Mouse (Mus musculus): ENCODE data around the gene Tmem217. TPM values are rescaled to one million over a fixed set of nuclear protein-coding genes. Genes with fewer than 3 reads are reported as not detected.

Gene Tmem217
- polyA plus RNA-seq, 1 experiment, result not detected

DNA sequence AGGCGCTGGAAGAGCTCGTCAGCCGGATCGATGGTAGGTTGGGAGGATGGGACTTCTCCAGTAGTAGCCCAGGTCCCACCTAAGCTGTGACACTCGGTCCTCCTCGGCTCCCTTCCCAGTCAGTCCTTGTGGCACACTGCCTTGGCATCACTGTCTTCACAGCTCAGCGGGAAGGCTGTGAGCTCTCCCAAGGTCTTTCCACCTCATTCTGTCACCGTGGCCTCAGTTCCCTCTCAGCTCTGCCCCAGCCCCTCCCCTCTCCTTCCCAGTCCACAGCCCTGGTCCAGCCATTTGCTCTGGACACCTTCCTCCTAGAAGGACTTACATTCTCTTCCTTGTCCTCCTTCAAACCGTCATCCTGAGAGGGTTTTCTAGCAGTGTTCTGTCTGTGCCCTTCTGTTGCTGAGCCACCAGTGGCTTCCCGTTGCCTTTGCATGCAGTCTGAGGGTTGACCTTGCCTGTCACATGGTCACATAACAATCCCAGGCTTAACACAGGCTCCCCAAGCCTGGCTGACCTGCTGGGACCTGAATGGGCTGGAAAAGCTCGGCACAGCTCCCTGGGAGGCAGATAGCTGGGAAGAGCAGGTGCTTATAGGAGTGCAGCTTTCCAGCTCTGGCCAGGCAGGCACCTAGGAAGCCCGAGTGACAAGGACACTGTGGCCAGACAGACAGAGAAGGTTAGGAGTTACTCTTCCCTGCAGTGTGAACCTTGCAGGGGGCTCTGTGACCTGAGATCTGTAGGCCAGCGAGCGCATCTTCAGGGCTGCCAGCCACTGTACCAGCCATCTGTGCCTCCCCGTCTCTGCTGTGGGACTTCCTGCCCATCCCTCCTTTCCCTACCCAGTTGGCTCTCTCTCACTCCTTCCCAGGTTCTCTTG lies 43.9 kb upstream of the Tmem217 start:
- Histone ChIP-seq H3K36me3 (ENCODE audit: control insufficient read depth, insufficient read depth) (peaks cover 4% of the 10 kb centered on the region), H3K27me3 (ENCODE audit: control insufficient read depth, insufficient read depth, insufficient read length) (no peaks in the 10 kb centered on the region), H3K4me3 (no peak overlapping the region), H3ac (ENCODE audit: control insufficient read depth, insufficient read length) (no peak overlapping the region), H3K79me2 (ENCODE audit: control insufficient read depth, insufficient read depth) (no peaks in the 10 kb centered on the region), H3K4me2 (ENCODE audit: low read depth) (no peak overlapping the region)
- TF ChIP-seq MYOG (IDR thresholded peaks at IDR 0.05; ENCODE audit: control insufficient read depth in 1 of 3, insufficient read depth in 1 of 3, insufficient read length in 2 of 3, low read depth in 2 of 3) (no peak), TCF12 (IDR thresholded peaks at IDR 0.05; ENCODE audit: insufficient read depth, poor library complexity, severe bottlenecking) (no peak), SRF (IDR thresholded peaks at IDR 0.05; ENCODE audit: control insufficient read depth, insufficient read length, low read depth) (no peak), MAX (IDR thresholded peaks at IDR 0.05; ENCODE audit: low read depth) (no peak), USF1 (IDR thresholded peaks at IDR 0.05; ENCODE audit: low read depth) (no peak), POLR2A (IDR thresholded peaks at IDR 0.05; ENCODE audit: insufficient read length, low read depth) (no peak), E2F4 (IDR thresholded peaks at IDR 0.05; ENCODE audit: insufficient read depth) (no peak), REST (IDR thresholded peaks at IDR 0.05; ENCODE audit: insufficient read depth, insufficient read length) (no peak), POLR2AphosphoS2 (IDR thresholded peaks at IDR 0.05; ENCODE audit: insufficient read length, low read depth) (no peak), MYOD1 (IDR thresholded peaks at IDR 0.05; ENCODE audit: control insufficient read depth in 1 of 3, insufficient read length in 2 of 3, low read depth in 2 of 3) (no peak), CEBPB (IDR thresholded peaks at IDR 0.05; ENCODE audit: insufficient read depth, poor library complexity, severe bottlenecking) (no peak), TCF3 (IDR thresholded peaks at IDR 0.05; ENCODE audit: insufficient read length, low read depth) (no peak)

DNA sequence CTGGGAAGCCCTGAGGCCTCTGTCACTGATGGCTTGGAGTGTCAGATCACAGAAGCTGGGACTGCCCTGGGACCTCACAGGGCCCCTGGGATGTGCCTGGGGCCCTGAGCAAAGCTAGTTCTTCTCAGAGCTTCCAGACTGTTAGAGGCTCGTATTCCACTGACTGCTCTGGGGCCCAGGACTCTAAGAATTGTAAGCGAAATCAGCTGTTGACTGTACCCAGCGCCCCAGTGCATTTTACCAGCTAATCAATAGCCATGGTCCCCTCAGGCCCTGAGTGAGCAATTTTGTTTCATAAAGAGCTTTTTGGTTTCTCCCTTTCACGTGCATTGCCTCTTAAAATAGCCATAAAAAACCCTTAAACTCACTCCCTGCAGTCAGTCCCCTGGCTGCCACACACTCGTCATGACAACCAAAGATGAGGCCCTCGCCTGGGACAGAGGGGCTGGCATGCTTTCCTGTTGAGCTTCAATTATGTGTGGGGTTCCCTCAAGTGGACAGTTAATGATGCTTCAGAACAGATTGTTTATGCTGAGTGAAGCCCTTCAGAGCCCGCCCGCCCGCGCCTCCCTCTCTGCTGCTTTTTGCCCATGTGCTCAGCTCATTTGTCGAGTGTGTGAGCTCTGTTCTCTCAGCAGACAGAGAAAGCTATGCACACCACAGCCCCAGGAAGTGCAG lies 37.2 kb upstream of the Tmem217 start:
- H3K27me3 ChIP-seq (ENCODE audit: control insufficient read depth, insufficient read depth, insufficient read length), result no peaks in the 10 kb centered on the region

DNA sequence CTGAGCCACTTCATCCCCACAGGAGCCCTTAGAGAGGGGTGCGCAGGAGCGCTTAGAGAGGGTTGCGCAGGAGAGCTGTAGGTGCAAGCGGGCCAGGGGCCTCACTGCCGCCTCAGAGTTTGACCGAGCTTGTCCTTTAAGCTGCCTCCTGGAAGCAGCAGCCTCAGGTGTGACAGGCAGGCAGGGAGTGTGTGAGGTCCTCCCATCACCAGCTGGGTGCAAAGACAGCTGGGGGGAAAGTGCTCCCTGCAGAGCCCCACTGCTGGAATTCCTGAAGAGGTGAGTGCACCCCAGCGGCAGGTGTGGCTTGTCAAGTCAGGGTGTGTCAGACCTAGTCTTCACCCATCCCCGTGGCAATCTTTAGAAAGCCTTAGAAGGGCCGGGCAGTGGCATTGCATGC lies 34.7 kb upstream of the Tmem217 start:
- H3ac ChIP-seq (ENCODE audit: control insufficient read depth, insufficient read length), result no peak overlapping the region
- H3K36me3 ChIP-seq (ENCODE audit: control insufficient read depth, insufficient read depth), result no peaks in the 10 kb centered on the region
- H3K4me2 ChIP-seq (ENCODE audit: low read depth), result no peak overlapping the region
- no peaks in the 10 kb centered on the region for H3K79me2 ChIP-seq (ENCODE audit: control insufficient read depth, insufficient read depth)
- no peaks in the 10 kb centered on the region for H3K27me3 ChIP-seq (ENCODE audit: control insufficient read depth, insufficient read depth, insufficient read length)
- no peak for TF ChIP-seq USF1 (IDR thresholded peaks at IDR 0.05; ENCODE audit: low read depth)
- TF ChIP-seq POLR2A (IDR thresholded peaks at IDR 0.05; ENCODE audit: insufficient read length, low read depth), result no peak
- no peak for TF ChIP-seq SRF (IDR thresholded peaks at IDR 0.05; ENCODE audit: control insufficient read depth, insufficient read length, low read depth)
- no peak for TF ChIP-seq E2F4 (IDR thresholded peaks at IDR 0.05; ENCODE audit: insufficient read depth)
- no peak for TF ChIP-seq TCF3 (IDR thresholded peaks at IDR 0.05; ENCODE audit: insufficient read length, low read depth)
- TF ChIP-seq POLR2AphosphoS2 (IDR thresholded peaks at IDR 0.05; ENCODE audit: insufficient read length, low read depth), result no peak
- TF ChIP-seq MYOD1 (IDR thresholded peaks at IDR 0.05; ENCODE audit: control insufficient read depth in 1 of 3, insufficient read length in 2 of 3, low read depth in 2 of 3), result no peak
- TF ChIP-seq CEBPB (IDR thresholded peaks at IDR 0.05; ENCODE audit: insufficient read depth, poor library complexity, severe bottlenecking), result no peak
- TF ChIP-seq MYOG (IDR thresholded peaks at IDR 0.05; ENCODE audit: control insufficient read depth in 1 of 3, insufficient read depth in 1 of 3, insufficient read length in 2 of 3, low read depth in 2 of 3), result no peak
- TF ChIP-seq REST (IDR thresholded peaks at IDR 0.05; ENCODE audit: insufficient read depth, insufficient read length), result no peak
- TF ChIP-seq TCF12 (IDR thresholded peaks at IDR 0.05; ENCODE audit: insufficient read depth, poor library complexity, severe bottlenecking), result no peak
- no peak for TF ChIP-seq MAX (IDR thresholded peaks at IDR 0.05; ENCODE audit: low read depth)
- H3K4me3 ChIP-seq, result no peak overlapping the region

More for the DNA sequence above, 37.2 kb upstream of the Tmem217 start:
- Histone ChIP-seq H3K79me2 (ENCODE audit: control insufficient read depth, insufficient read depth) (no peaks in the 10 kb centered on the region), H3K4me3 (no peak overlapping the region), H3K4me2 (ENCODE audit: low read depth) (no peak overlapping the region), H3K36me3 (ENCODE audit: control insufficient read depth, insufficient read depth) (no peaks in the 10 kb centered on the region), H3ac (ENCODE audit: control insufficient read depth, insufficient read length) (no peak overlapping the region)
- no peak for TF ChIP-seq CEBPB (IDR thresholded peaks at IDR 0.05; ENCODE audit: insufficient read depth, poor library complexity, severe bottlenecking)
- no peak for TF ChIP-seq TCF3 (IDR thresholded peaks at IDR 0.05; ENCODE audit: insufficient read length, low read depth)
- no peak for TF ChIP-seq POLR2AphosphoS2 (IDR thresholded peaks at IDR 0.05; ENCODE audit: insufficient read length, low read depth)
- no peak for TF ChIP-seq REST (IDR thresholded peaks at IDR 0.05; ENCODE audit: insufficient read depth, insufficient read length)
- TF ChIP-seq MAX (IDR thresholded peaks at IDR 0.05; ENCODE audit: low read depth), result no peak
- no peak for TF ChIP-seq USF1 (IDR thresholded peaks at IDR 0.05; ENCODE audit: low read depth)
- TF ChIP-seq TCF12 (IDR thresholded peaks at IDR 0.05; ENCODE audit: insufficient read depth, poor library complexity, severe bottlenecking), result no peak
- no peak for TF ChIP-seq MYOG (IDR thresholded peaks at IDR 0.05; ENCODE audit: control insufficient read depth in 1 of 3, insufficient read depth in 1 of 3, insufficient read length in 2 of 3, low read depth in 2 of 3)
- no peak for TF ChIP-seq E2F4 (IDR thresholded peaks at IDR 0.05; ENCODE audit: insufficient read depth)
- TF ChIP-seq MYOD1 (IDR thresholded peaks at IDR 0.05; ENCODE audit: control insufficient read depth in 1 of 3, insufficient read length in 2 of 3, low read depth in 2 of 3), result no peak
- no peak for TF ChIP-seq SRF (IDR thresholded peaks at IDR 0.05; ENCODE audit: control insufficient read depth, insufficient read length, low read depth)
- TF ChIP-seq POLR2A (IDR thresholded peaks at IDR 0.05; ENCODE audit: insufficient read length, low read depth), result no peak

DNA sequence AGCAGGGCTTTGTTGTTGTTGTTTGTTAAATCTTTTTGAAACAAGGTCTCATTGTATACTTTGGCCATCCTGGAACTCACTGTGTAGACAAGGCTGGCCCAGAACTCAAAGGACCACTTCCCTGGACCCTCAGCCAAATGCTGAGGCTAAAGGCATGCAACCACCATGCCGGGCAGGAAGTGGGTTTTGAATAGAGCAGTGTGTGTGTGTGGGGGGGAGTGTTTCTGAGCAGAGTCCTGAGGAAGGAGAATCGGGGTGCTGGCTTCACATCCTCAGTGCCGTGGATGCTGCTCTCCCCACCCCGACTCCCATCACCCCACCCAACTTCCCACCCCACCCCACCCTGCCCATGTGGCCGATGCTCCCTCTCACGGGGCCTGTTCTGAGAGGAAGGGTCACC lies 33.3 kb upstream of the Tmem217 start:
- no peaks in the 10 kb centered on the region for H3K79me2 ChIP-seq (ENCODE audit: control insufficient read depth, insufficient read depth)
- TF ChIP-seq MYOG (IDR thresholded peaks at IDR 0.05; ENCODE audit: control insufficient read depth in 1 of 3, insufficient read depth in 1 of 3, insufficient read length in 2 of 3, low read depth in 2 of 3) (no peak), TCF3 (IDR thresholded peaks at IDR 0.05; ENCODE audit: insufficient read length, low read depth) (no peak), REST (IDR thresholded peaks at IDR 0.05; ENCODE audit: insufficient read depth, insufficient read length) (no peak), TCF12 (IDR thresholded peaks at IDR 0.05; ENCODE audit: insufficient read depth, poor library complexity, severe bottlenecking) (no peak), POLR2A (IDR thresholded peaks at IDR 0.05; ENCODE audit: insufficient read length, low read depth) (no peak), POLR2AphosphoS2 (IDR thresholded peaks at IDR 0.05; ENCODE audit: insufficient read length, low read depth) (no peak), MAX (IDR thresholded peaks at IDR 0.05; ENCODE audit: low read depth) (no peak), SRF (IDR thresholded peaks at IDR 0.05; ENCODE audit: control insufficient read depth, insufficient read length, low read depth) (no peak), CEBPB (IDR thresholded peaks at IDR 0.05; ENCODE audit: insufficient read depth, poor library complexity, severe bottlenecking) (no peak), E2F4 (IDR thresholded peaks at IDR 0.05; ENCODE audit: insufficient read depth) (no peak), USF1 (IDR thresholded peaks at IDR 0.05; ENCODE audit: low read depth) (no peak), MYOD1 (IDR thresholded peaks at IDR 0.05; ENCODE audit: control insufficient read depth in 1 of 3, insufficient read length in 2 of 3, low read depth in 2 of 3) (no peak)
- H3K4me2 ChIP-seq (ENCODE audit: low read depth), result no peak overlapping the region
- H3K36me3 ChIP-seq (ENCODE audit: control insufficient read depth, insufficient read depth), result no peaks in the 10 kb centered on the region
- no peak overlapping the region for H3K4me3 ChIP-seq
- no peak overlapping the region for H3ac ChIP-seq (ENCODE audit: control insufficient read depth, insufficient read length)
- no peaks in the 10 kb centered on the region for H3K27me3 ChIP-seq (ENCODE audit: control insufficient read depth, insufficient read depth, insufficient read length)

Data from myocyte (in vitro differentiated cells).